Mouse (Mus musculus) lung, adult 2 months (tissue): ENCODE data around the gene Ttyh2.

ENCODE experiments used
- CTCF ChIP-seq: fragments of 200-500 bp; IDR thresholded peaks from 2 replicates; pipeline ENCODE4 v1.5.1; 2011; ENCODE audit warnings: mild to moderate bottlenecking, low read length, control low read depth; ENCODE audit not compliant: insufficient read depth
- POLR2A ChIP-seq: fragments of 200-500 bp; IDR thresholded peaks from 2 replicates; pipeline ENCODE4 v1.6.1; 2011; ENCODE audit warnings: low read depth, mild to moderate bottlenecking, control low read depth, low read length, borderline replicate concordance; ENCODE audit errors: extremely low read depth

GRCm38 (mm10) chr11:114711861-114712260 is 36.6 kb downstream of the Ttyh2 start:
- TF ChIP-seq POLR2A (no peak), CTCF (no peak)
